Mouse (Mus musculus): ENCODE data around the gene Abhd2.

The Abhd2 gene

GRCm38 (mm10) chr7:79272789-79273718 is at the start of gene Abhd2:
Abhd2 (plus strand) TSS chr7:79273199.
- DNase-seq (ENCODE audit: low spot score) = peak; percentile 100

- DNase-seq (ENCODE audit: low spot score) = no peak
These were observed 47.5 kb upstream of the Abhd2 start for GRCm38 (mm10) chr7:79225477-79225876.

GRCm38 (mm10) chr7:79226172-79226571 is 46.8 kb upstream of the Abhd2 start:
- DNase-seq (ENCODE audit: low spot score) = no peak

- DNase-seq (ENCODE audit: low spot score) = no peak
These were observed 46.0 kb upstream of the Abhd2 start for GRCm38 (mm10) chr7:79226834-79227486.

GRCm38 (mm10) chr7:79228471-79228870 is 44.5 kb upstream of the Abhd2 start:
- DNase-seq (ENCODE audit: low spot score) = peak; percentile 80

- no peak for DNase-seq (ENCODE audit: low spot score)
These were observed 41.4 kb upstream of the Abhd2 start for GRCm38 (mm10) chr7:79231577-79231976.

- DNase-seq (ENCODE audit: low spot score) = no peak
These were observed 41.0 kb upstream of the Abhd2 start for GRCm38 (mm10) chr7:79232048-79232447.

- DNase-seq (ENCODE audit: low spot score) = no peak
These were observed 34.3 kb upstream of the Abhd2 start for GRCm38 (mm10) chr7:79238741-79239140.

- DNase-seq (ENCODE audit: low spot score) = no peak
These were observed 30.9 kb upstream of the Abhd2 start for GRCm38 (mm10) chr7:79241931-79242625.

- DNase-seq (ENCODE audit: low spot score) = no peak
These were observed 29.8 kb upstream of the Abhd2 start for GRCm38 (mm10) chr7:79243236-79243635.

GRCm38 (mm10) chr7:79246039-79246670 is 26.8 kb upstream of the Abhd2 start:
- peak; percentile 72 for DNase-seq (ENCODE audit: low spot score)

GRCm38 (mm10) chr7:79247408-79247807 is 25.6 kb upstream of the Abhd2 start:
- DNase-seq (ENCODE audit: low spot score) = no peak

GRCm38 (mm10) chr7:79247881-79248389 is 25.1 kb upstream of the Abhd2 start:
- DNase-seq (ENCODE audit: low spot score) = no peak

GRCm38 (mm10) chr7:79249581-79249980 is 23.4 kb upstream of the Abhd2 start:
- no peak for DNase-seq (ENCODE audit: low spot score)

GRCm38 (mm10) chr7:79254248-79254888 is 18.6 kb upstream of the Abhd2 start:
- no peak for DNase-seq (ENCODE audit: low spot score)

GRCm38 (mm10) chr7:79255350-79255749 is 17.6 kb upstream of the Abhd2 start:
- no peak for DNase-seq (ENCODE audit: low spot score)

- DNase-seq (ENCODE audit: low spot score) = no peak
These were observed 17.2 kb upstream of the Abhd2 start for GRCm38 (mm10) chr7:79255752-79256151.

- no peak for DNase-seq (ENCODE audit: low spot score)
These were observed 16.3 kb upstream of the Abhd2 start for GRCm38 (mm10) chr7:79256716-79257115.

GRCm38 (mm10) chr7:79258981-79259542 is 13.9 kb upstream of the Abhd2 start:
- no peak for DNase-seq (ENCODE audit: low spot score)

GRCm38 (mm10) chr7:79262478-79262877 is 10.5 kb upstream of the Abhd2 start:
- DNase-seq (ENCODE audit: low spot score) = no peak

- no peak for DNase-seq (ENCODE audit: low spot score)
These were observed 9.2 kb upstream of the Abhd2 start for GRCm38 (mm10) chr7:79263776-79264175.

Measured in ovary, postnatal 36 days (tissue).